Mouse (Mus musculus): ENCODE measurements around the gene Ebf1. TPM values are rescaled to one million over a fixed set of nuclear protein-coding genes. Genes with fewer than 3 reads are reported as not detected.

The Ebf1 gene
- total RNA-seq, 1 experiment from 2014 or later: 184 TPM

DNA sequence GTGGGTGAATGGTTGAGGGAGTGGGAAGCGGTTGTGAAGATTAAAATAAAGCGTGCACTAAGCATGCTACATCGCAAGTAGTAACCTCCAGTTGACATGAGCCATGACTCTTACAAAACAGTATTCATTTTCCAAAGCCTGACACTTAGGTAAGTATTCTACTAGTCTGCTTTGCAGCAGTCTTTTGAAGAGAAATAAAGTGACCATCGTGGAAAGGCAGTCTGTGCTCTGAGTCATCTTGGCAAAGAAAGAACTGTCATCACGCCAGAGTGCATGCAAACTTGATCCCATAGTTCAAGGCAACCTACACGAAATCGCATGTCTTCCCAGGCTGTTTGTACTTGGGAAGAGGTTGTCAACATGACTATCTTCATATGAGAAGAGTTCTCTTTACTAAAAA lies 237.4 kb downstream of the Ebf1 start:
- no peak for ATAC-seq (ENCODE audit: extremely low read depth, insufficient number of reproducible peaks, low FRiP score, poor library complexity, severe bottlenecking)

DNA sequence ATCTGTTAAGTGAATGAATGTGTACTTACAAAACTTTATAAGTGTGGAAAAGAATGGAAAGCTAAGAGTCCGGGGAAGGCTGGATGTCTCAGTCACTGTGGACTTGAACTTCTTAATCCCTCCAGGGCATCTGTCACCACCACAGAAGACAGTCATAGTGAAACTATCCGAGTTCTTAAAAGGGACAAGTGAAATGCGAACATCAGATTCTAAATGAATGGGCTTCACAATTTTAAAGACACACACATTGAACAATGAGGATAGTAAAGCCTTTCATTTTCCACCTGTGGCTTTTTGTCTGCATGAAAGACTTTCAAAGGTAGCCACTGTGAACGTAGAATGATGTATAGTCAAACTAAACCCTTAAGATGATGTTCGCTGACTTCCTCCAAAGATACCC lies 244.0 kb downstream of the Ebf1 start:
- ATAC-seq (ENCODE audit: extremely low read depth, insufficient number of reproducible peaks, low FRiP score, poor library complexity, severe bottlenecking): no peak

- no peak for ATAC-seq (ENCODE audit: extremely low read depth, insufficient number of reproducible peaks, low FRiP score, poor library complexity, severe bottlenecking)
These were observed 246.8 kb downstream of the Ebf1 start for GRCm38 (mm10) chr11:44863910-44864309.

DNA sequence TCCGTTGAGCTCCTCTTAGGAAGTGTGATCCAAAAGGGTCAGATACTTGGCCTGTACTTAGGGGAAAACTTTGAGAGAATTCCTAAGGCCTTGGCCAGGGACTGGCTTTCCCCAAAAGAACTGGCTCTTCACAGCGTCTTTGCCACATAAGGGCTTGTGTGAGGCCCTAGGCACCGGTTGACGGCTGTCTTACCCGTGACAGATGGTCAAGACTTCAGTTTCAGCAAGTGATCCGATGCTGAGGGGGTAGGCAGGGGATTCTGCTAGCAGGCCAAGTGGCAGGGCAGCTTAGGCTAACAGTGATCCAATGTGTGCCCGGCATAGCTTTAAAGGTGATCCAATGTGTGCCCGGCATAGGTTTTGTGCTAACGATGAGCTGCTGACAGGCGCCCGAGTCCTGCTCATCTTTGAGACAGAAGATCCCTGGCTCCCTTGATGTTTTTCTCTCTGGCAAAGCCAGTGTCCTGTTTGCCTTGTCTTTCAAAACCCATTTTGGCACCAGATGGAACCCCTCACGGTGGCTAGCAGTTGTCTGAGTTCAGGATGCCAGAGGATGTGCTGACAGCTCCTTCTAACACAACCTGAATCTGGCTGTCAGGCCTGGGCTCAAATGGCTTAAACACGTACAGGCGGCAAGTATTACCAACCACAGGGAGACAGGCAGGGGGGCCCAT lies 249.5 kb downstream of the Ebf1 start:
- no peak for ATAC-seq (ENCODE audit: extremely low read depth, insufficient number of reproducible peaks, low FRiP score, poor library complexity, severe bottlenecking)

DNA sequence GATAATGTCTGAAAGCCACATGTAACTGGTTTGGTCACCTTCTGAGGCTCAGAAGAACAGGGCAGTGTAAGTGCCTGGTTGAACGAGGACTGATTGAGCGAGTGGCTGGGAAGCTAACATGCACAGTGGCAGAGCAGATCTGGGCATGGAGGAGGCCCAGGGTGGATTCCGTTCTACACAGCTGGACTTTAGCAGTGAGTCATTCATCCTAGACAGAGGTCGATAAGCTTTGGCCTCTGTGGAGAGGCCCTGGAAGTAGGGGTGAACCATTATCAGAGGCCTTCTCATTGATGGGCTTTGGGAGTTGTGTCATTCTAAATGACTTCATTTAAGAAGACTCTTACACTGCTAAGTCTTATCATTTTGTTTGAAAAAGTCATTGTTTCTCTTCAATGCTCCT lies 250.3 kb downstream of the Ebf1 start:
- no peak for ATAC-seq (ENCODE audit: extremely low read depth, insufficient number of reproducible peaks, low FRiP score, poor library complexity, severe bottlenecking)

GRCm38 (mm10) chr11:44873876-44874275 lies 256.8 kb downstream of the Ebf1 start:
- no peak for ATAC-seq (ENCODE audit: extremely low read depth, insufficient number of reproducible peaks, low FRiP score, poor library complexity, severe bottlenecking)

DNA sequence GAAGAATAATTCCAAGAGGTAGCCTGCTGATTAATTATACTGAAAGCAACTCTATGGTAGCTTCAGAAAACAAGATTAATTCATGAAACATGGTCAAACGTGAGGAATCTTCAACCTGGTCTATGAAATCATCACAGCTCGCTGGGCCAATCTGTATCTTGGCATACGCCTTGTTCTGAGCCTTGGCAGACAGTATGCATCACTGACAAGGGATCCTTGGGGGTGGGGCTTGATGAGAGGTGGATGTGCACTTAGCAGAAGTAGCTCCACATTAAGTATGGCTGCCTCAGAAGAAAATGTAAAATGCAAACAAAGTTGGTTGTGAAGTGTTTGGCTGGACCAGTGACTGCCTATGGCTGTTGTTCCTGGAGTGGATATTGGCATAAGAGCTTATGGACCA lies 258.1 kb downstream of the Ebf1 start:
- no peak for ATAC-seq (ENCODE audit: extremely low read depth, insufficient number of reproducible peaks, low FRiP score, poor library complexity, severe bottlenecking)

DNA sequence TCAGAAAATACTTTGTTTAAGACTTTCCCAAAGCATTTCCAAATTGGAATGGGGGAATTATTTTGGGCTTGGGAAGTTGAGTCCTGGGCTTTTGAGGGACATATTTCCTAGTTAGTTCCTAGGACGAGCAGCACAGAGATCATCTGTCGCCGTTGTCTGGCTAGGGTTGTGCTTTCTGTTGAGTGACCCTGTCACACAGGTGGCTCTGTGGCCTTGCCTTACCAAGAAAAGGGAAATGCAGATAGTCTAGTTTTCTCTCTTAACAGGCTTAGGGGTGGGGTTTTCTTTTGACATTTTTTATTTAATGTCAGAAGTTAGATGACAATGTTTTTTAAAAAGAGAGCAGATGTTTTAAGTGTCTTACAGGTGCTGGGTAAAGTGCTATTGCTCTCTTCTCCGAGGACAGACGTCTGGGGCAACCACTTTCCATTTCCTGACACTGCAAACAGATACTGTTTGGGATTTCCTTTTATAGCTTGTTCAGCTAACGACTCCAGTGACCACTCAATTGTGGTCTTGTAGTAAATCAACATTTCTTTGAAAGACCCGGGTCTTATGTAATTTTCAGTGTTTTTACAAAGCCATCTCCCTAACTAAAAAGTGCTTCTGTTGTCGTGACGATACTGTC lies 264.1 kb downstream of the Ebf1 start:
- ATAC-seq (ENCODE audit: extremely low read depth, insufficient number of reproducible peaks, low FRiP score, poor library complexity, severe bottlenecking): no peak

DNA sequence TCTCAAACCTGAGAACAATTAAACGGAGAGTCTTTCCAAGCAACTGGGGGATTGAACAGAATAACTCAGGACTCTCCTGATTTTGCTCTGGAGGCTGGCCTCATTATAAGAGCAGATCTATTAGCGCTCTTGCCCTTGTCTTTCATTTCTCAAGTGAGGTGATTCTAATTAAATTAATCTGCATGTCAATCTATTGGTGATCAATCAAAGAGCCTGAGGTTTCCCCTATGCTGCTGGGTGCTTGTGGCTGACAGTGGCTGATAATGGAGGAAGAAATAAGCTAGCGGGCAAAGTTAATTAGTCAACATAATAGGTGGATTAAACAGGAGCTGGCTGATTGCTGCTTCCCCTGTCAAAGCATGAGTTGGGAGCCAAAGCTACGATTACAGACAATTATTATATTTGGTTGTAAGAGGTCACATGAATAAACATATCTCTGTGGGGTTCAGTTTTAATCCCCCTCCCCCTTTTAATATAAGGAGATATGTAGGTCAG lies 265.4 kb downstream of the Ebf1 start:
- no peak for ATAC-seq (ENCODE audit: extremely low read depth, insufficient number of reproducible peaks, low FRiP score, poor library complexity, severe bottlenecking)

GRCm38 (mm10) chr11:44884337-44884736 lies 267.2 kb downstream of the Ebf1 start:
- no peak for ATAC-seq (ENCODE audit: extremely low read depth, insufficient number of reproducible peaks, low FRiP score, poor library complexity, severe bottlenecking)

GRCm38 (mm10) chr11:44886897-44887296 lies 269.8 kb downstream of the Ebf1 start:
- ATAC-seq (ENCODE audit: extremely low read depth, insufficient number of reproducible peaks, low FRiP score, poor library complexity, severe bottlenecking): no peak

- no peak for ATAC-seq (ENCODE audit: extremely low read depth, insufficient number of reproducible peaks, low FRiP score, poor library complexity, severe bottlenecking)
These were observed 270.6 kb downstream of the Ebf1 start for GRCm38 (mm10) chr11:44887691-44888090.

GRCm38 (mm10) chr11:44888390-44888789 lies 271.3 kb downstream of the Ebf1 start:
- ATAC-seq (ENCODE audit: extremely low read depth, insufficient number of reproducible peaks, low FRiP score, poor library complexity, severe bottlenecking): no peak

DNA sequence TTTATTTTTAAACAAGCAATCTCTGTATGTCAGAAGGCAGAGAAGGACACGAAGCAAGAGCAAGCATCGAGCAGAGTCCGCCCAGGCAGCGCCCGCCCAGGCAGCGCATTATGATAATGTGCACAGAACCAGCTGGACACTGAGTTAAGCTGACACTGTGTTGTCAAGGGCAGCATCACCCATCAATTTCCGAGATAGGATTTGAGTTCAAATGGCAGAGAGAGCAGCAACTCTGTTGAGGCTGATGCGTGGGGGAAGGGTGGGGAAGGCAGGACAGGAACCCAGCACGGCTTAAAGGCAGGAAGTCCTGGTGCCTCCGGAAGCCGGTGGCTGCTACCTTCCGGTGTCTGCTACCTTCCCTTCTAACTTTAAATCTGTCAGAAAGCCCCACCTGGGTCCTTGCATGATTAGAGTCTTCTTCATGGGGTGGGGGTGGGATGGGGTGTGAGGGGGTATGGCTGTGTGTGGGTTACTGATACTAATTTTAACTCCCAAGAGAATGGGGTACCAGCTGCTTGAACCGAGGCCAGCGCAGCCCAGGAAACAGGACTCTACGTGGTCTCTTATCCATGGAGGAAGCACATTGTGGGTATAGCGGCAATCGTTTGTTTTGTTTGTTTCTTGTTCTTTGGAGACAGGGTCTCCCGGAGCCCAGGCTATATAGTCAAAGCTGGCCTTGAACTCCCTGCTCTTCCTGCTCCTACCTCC lies 275.9 kb downstream of the Ebf1 start:
- peak; percentile 93 for ATAC-seq (ENCODE audit: extremely low read depth, insufficient number of reproducible peaks, low FRiP score, poor library complexity, severe bottlenecking)

DNA sequence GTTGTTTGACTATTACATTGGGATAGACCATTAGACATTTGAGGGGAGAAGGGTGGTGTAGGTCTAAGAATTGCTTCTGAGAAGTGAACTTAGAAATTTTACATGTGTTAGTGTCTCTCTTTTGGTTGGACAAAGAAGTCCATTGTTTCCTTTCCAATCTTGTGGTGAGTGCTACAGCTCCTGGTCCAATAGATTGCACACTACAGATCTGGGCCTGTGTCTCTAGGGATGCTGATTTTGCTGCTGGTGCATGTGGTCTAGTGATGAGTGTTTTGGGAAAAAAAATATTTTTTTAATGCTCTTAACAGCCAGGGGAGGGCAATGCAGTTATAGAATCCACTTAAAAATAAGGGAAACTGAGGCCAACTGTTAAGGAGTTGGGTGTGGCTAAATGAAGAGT lies 276.9 kb downstream of the Ebf1 start:
- no peak for ATAC-seq (ENCODE audit: extremely low read depth, insufficient number of reproducible peaks, low FRiP score, poor library complexity, severe bottlenecking)

- ATAC-seq (ENCODE audit: extremely low read depth, insufficient number of reproducible peaks, low FRiP score, poor library complexity, severe bottlenecking): no peak
These were observed 277.7 kb downstream of the Ebf1 start for GRCm38 (mm10) chr11:44894798-44895197.

DNA sequence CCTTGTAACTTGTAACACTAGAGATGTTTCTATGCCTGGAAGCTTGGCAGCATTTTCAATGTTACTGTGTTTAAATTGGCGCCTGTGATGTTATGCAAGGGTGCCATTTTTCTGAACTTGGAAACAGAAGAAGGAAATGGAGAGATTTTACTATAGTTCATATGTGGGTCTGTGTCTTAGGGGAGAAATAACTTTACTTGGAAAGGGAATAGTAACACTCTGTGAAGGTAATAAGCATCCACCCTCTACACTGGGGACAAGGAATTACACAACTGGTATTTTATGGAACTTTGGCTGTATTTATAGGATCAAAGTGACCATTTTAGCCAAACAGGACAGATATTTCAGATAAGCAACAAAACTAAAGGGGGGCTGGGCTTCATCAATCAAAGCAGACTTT lies 278.8 kb downstream of the Ebf1 start:
- no peak for ATAC-seq (ENCODE audit: extremely low read depth, insufficient number of reproducible peaks, low FRiP score, poor library complexity, severe bottlenecking)

DNA sequence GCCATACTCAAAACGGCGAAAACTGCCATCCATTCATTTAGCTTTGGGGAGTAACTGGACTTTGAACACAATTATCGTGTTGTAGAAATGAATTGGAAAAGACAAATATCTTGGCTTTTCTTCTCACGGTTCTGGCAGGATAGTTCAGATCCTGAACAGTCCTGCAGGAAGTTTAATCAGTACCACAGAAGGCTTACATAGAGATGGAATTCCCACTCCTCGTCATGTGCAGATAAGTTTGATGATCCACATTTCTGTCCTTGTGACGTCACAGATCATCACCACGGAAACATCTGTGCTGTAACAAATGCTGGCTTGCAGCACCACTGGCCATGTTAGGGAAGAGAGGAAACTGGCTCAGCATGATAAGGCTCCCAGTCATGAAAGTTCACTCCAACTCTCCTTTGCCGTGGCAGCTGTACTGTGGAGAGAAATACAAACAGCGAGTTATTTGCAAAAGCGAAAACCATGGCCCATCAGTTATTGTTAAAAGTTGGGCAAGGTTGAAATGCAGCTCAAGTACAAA lies 280.1 kb downstream of the Ebf1 start:
- no peak for ATAC-seq (ENCODE audit: extremely low read depth, insufficient number of reproducible peaks, low FRiP score, poor library complexity, severe bottlenecking)

GRCm38 (mm10) chr11:44899554-44899953 lies 282.4 kb downstream of the Ebf1 start:
- no peak for ATAC-seq (ENCODE audit: extremely low read depth, insufficient number of reproducible peaks, low FRiP score, poor library complexity, severe bottlenecking)

DNA sequence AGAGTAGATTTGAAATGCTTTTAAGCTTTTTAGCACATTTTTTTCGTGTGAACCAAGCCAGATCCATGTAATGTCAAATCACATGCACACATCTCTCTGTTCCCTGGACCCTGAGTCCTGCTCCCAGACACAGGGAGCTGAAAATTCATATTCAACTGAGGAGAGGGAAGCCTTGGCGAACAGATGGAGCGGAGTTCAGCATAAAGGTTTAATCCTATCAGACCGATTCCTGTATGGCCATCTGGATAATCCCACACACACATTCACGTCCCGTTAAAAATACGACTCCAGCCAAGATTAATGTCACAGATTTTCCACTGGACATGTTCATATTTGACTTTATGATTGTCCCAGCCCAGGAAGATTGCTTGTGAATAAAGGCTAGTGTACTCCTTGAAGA lies 282.8 kb downstream of the Ebf1 start:
- ATAC-seq (ENCODE audit: extremely low read depth, insufficient number of reproducible peaks, low FRiP score, poor library complexity, severe bottlenecking): no peak

Data from neutrophil, adult 5-6 weeks (primary cell).